In the genomic region with DNA sequence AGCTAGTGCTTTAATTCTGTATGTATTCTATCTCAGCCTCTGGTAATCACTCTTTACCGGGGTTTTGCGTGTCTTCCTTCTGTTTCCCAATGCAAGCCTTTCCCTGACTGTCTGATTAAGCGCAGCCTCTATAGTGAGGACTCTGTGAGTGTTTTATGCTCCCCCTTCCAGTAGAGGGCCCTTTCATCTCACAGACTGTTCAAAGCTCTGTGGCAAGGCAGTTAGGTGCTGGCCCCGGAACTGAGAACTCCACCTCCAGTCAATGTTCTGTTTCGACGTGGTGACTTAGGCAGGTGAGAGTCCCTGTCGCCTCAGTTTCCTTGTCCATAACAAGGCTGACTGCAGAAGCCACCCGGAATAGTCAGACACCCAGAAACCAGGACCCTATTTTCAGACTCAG, we compare ENCODE assay signal across 7 mouse cellular contexts.
A peak's percentile ranks its signal among the peaks of the same experiment; 100 is the strongest.
DNase-seq lines count a peak whose midpoint lies in the region; ATAC-seq and TF ChIP-seq lines count a peak whose summit lies in the region.

No protein-coding gene starts in this region.

- no peak for TF ChIP-seq POLR2A in bone marrow, adult 2 months (IDR thresholded peaks at IDR 0.05; ENCODE audit: borderline replicate concordance, control insufficient read depth, low read depth, low read length)

- H3K27me3 ChIP-seq in heart, embryonic 13.5 days (replicated peaks): no peaks in the 10 kb centered on the region
- H3K27me3 ChIP-seq in midbrain, postnatal 0 days (ENCODE audit: insufficient read depth, low read length): no peaks in the 10 kb centered on the region
- H3K27me3 ChIP-seq in midbrain, embryonic 10.5 days (ENCODE audit: low read depth, poor library complexity, severe bottlenecking): peaks cover 5% of the 10 kb centered on the region; the same call in 1 of the 2 replicates
- no peaks in the 10 kb centered on the region for H3K27me3 ChIP-seq in stomach, postnatal 0 days (ENCODE audit: control insufficient read depth, insufficient read depth, low read length)

- no peak for TF ChIP-seq EP300 in stomach, postnatal 0 days (optimal IDR thresholded peaks at IDR 0.05)

- no peak overlapping the region for H3K27ac ChIP-seq in heart, embryonic 13.5 days (replicated peaks)
- H3K27ac ChIP-seq in midbrain, postnatal 0 days (ENCODE audit: low read depth, low read length): no peak overlapping the region
- H3K27ac ChIP-seq in midbrain, embryonic 10.5 days (replicated peaks): no peak overlapping the region
- H3K27ac ChIP-seq in bone marrow, adult 2 months (ENCODE audit: control insufficient read depth, insufficient read depth, low read depth, low read length, poor library complexity): no peak overlapping the region
- 0 out of 2 replicates have a peak overlapping the region, but pooled peaks have one; percentile 3 for H3K27ac ChIP-seq in stomach, postnatal 0 days (replicated peaks)

- no peaks in the 10 kb centered on the region for H3K9me3 ChIP-seq in heart, embryonic 13.5 days
- no peaks in the 10 kb centered on the region for H3K9me3 ChIP-seq in midbrain, postnatal 0 days (ENCODE audit: low read length)
- no peaks in the 10 kb centered on the region for H3K9me3 ChIP-seq in midbrain, embryonic 10.5 days (replicated peaks)
- H3K9me3 ChIP-seq in stomach, postnatal 0 days (ENCODE audit: control insufficient read depth, low read length): no peaks in the 10 kb centered on the region

- no peak for DNase-seq in heart, adult 8-10 months (ENCODE audit: low spot score)
- DNase-seq in midbrain, postnatal 0 days (ENCODE audit: low spot score): no peak
- no peak for DNase-seq in midbrain, embryonic 10.5 days (ENCODE audit: low spot score)
- no peak for DNase-seq in stomach, postnatal 0 days (ENCODE audit: low spot score)
- DNase-seq in yolk sac, embryonic 10.5 days (ENCODE audit: low spot score): no peak

- peak; percentile 31 for TF ChIP-seq CTCF in midbrain, postnatal 0 days (IDR thresholded peaks at IDR 0.05)
- TF ChIP-seq CTCF in bone marrow, adult 2 months (IDR thresholded peaks at IDR 0.05; ENCODE audit: control insufficient read depth, insufficient read depth, low read length): 0 out of 2 replicates have a peak, but pooled peaks have one; percentile 5
- peak; percentile 42; the same call in 1 of the 2 replicates for TF ChIP-seq CTCF in stomach, postnatal 0 days (IDR thresholded peaks at IDR 0.05; ENCODE audit: low read depth)

- no peak overlapping the region for H3K4me3 ChIP-seq in heart, embryonic 13.5 days
- H3K4me3 ChIP-seq in midbrain, postnatal 0 days (ENCODE audit: low read depth, low read length): no peak overlapping the region
- H3K4me3 ChIP-seq in midbrain, embryonic 10.5 days: no peak overlapping the region
- H3K4me3 ChIP-seq in bone marrow, adult 2 months (replicated peaks; ENCODE audit: control insufficient read depth, low read depth, low read length): no peak overlapping the region
- H3K4me3 ChIP-seq in stomach, postnatal 0 days (ENCODE audit: low read depth, low read length): no peak overlapping the region

- H3K36me3 ChIP-seq in heart, embryonic 13.5 days: no peaks in the 10 kb centered on the region
- no peaks in the 10 kb centered on the region for H3K36me3 ChIP-seq in midbrain, postnatal 0 days (ENCODE audit: insufficient read depth, low read length)
- H3K36me3 ChIP-seq in midbrain, embryonic 10.5 days: no peaks in the 10 kb centered on the region
- no peaks in the 10 kb centered on the region for H3K36me3 ChIP-seq in stomach, postnatal 0 days (ENCODE audit: control insufficient read depth, insufficient read depth, low read length)

- no peak overlapping the region for H3K9ac ChIP-seq in heart, embryonic 13.5 days
- no peak overlapping the region for H3K9ac ChIP-seq in midbrain, postnatal 0 days (replicated peaks; ENCODE audit: low read length, poor library complexity, severe bottlenecking)
- H3K9ac ChIP-seq in stomach, postnatal 0 days (ENCODE audit: low read length): no peak overlapping the region; the same call in 1 of the 2 replicates

- no peak for ATAC-seq in heart, embryonic 13.5 days (ENCODE audit: extremely low read depth, insufficient number of reproducible peaks, low FRiP score, low TSS enrichment)
- ATAC-seq in midbrain, postnatal 0 days (ENCODE audit: low FRiP score): no peak
- no peak for ATAC-seq in stomach, postnatal 0 days (ENCODE audit: low FRiP score, low TSS enrichment)

- 58% methylated on average over 8 of the region's 8 CpGs for WGBS in heart, embryonic 13.5 days
- 72% methylated on average over 8 of the region's 8 CpGs for WGBS in midbrain, postnatal 0 days
- WGBS in midbrain, embryonic 10.5 days: 76% methylated on average over 8 of the region's 8 CpGs
- WGBS in bone marrow, adult 2 months: 49% methylated on average over 8 of the region's 8 CpGs
- WGBS in stomach, postnatal 0 days: 60% methylated on average over 8 of the region's 8 CpGs

- H3K4me1 ChIP-seq in heart, embryonic 13.5 days: peaks cover 30% of the 10 kb centered on the region
- no peaks in the 10 kb centered on the region for H3K4me1 ChIP-seq in midbrain, postnatal 0 days (ENCODE audit: insufficient read depth, low read length)
- peaks cover 14% of the 10 kb centered on the region; the same call in 1 of the 2 replicates for H3K4me1 ChIP-seq in midbrain, embryonic 10.5 days
- H3K4me1 ChIP-seq in bone marrow, adult 2 months (ENCODE audit: control insufficient read depth, insufficient read depth, low read length): peaks cover 3% of the 10 kb centered on the region; the same call in 1 of the 2 replicates
- no peaks in the 10 kb centered on the region for H3K4me1 ChIP-seq in stomach, postnatal 0 days (replicated peaks; ENCODE audit: control insufficient read depth, insufficient read depth)

- H3K4me2 ChIP-seq in heart, embryonic 13.5 days: 0 out of 2 replicates have a peak overlapping the region, but pooled peaks have one; percentile 57
- H3K4me2 ChIP-seq in midbrain, postnatal 0 days (ENCODE audit: low read depth, low read length, poor library complexity, severe bottlenecking): no peak overlapping the region
- H3K4me2 ChIP-seq in stomach, postnatal 0 days (replicated peaks; ENCODE audit: low read depth): no peak overlapping the region
